In genomic region chr11:3408997-3409732, GRCm38 (mm10) we compare ENCODE assay signal across 8 mouse cellular contexts. TPM values are rescaled to one million over a fixed set of nuclear protein-coding genes. Genes with fewer than 3 reads are reported as not detected.
DNase-seq lines count a peak whose midpoint lies in the region; ATAC-seq lines count a peak whose summit lies in the region.

Limk2 (minus strand) TSS chr11:3409189.

- peaks cover 7% of the 10 kb centered on the region for H3K36me3 ChIP-seq in hindbrain, embryonic 13.5 days

- peak within 1 kb of the TSS; percentile 77 for H3K4me2 ChIP-seq in hindbrain, embryonic 13.5 days

- H3K9me3 ChIP-seq in hindbrain, embryonic 13.5 days, result no peaks in the 10 kb centered on the region

- H3K4me3 ChIP-seq in hindbrain, embryonic 13.5 days, result peak within 1 kb of the TSS; percentile 68

- H3K9ac ChIP-seq in hindbrain, embryonic 13.5 days, result peak within 1 kb of the TSS; percentile 82

- ATAC-seq in hindbrain, embryonic 13.5 days (ENCODE audit: low FRiP score), result peak; percentile 92

- 3% methylated on average over 45 of the region's 45 CpGs for WGBS in hindbrain, embryonic 13.5 days

- peak; percentile 92 for DNase-seq in NIH3T3 (ENCODE audit: low read depth)
- peak; percentile 97 to 98 for DNase-seq in cerebellum, postnatal 10 days
- DNase-seq in frontal cortex, postnatal 14 days (ENCODE audit: low spot score in 2 of 2), result peak; percentile 57 to 73
- DNase-seq in layer of hippocampus, postnatal 25 days (ENCODE audit: extremely low spot score in 1 of 2, low spot score in 1 of 2), result peak; percentile 77 to 78
- DNase-seq in lung, postnatal 25 days (ENCODE audit: low spot score), result peak; percentile 92
- DNase-seq in retina, embryonic 14.5 days (ENCODE audit: low spot score), result peak; percentile 94
- DNase-seq in thymus, postnatal 4 days, result peak; percentile 99

- H3K27me3 ChIP-seq in hindbrain, embryonic 13.5 days, result no peaks in the 10 kb centered on the region

- H3K4me1 ChIP-seq in hindbrain, embryonic 13.5 days (replicated peaks), result peaks cover 9% of the 10 kb centered on the region

- peak within 1 kb of the TSS; percentile 79 for H3K27ac ChIP-seq in hindbrain, embryonic 13.5 days

RNA-seq across cellular contexts. Expression of gene Limk2, which starts in this region (rescaled TPM):
- polyA plus RNA-seq in hindbrain, embryonic 13.5 days (2015; fragmentation: Nextera tagmentation; extraction: Ambion mirVana), result 138 and 150 TPM in 2 replicates
- total RNA-seq in layer of hippocampus, postnatal 25 days (2021), result 100 to 1,000 TPM in 1 of 2 experiments, 10 to 100 TPM in 1; 83.1 to 104 TPM

Comparison
In these comparisons a context has a peak if more than half of its experiments do, and no peak if none do; other contexts are left out.
1. Peak in every context shown above with its lines: DNase-seq, ATAC-seq, H3K4me3 ChIP-seq and H3K27ac ChIP-seq.